Mouse (Mus musculus): ENCODE results near the gene Wscd1. TPM values are rescaled to one million over a fixed set of nuclear protein-coding genes. Genes with fewer than 3 reads are reported as not detected.

The Wscd1 gene
- polyA plus RNA-seq, 1 experiment from 2014 or later, result 60.9 TPM

DNA sequence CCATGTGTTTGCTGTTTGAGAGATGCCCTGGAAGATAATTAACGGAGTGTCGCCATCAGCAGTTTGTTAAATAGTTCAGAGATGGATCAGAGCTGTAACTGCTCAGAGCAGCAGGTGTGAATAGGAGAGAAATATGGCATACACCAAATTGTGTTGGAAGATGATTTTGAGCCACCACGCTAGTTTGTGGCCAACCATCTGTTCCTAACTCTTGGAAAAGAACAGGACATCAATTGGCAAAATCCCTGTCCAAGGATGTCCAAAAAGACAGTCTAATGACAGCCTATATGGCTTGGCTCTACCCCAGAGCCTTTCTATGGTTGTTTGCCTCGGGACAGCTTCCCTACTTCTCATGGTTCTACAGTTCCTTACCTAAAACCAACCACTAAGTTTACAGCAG lies 49.5 kb downstream of the Wscd1 start:
- DNase-seq (ENCODE audit: low spot score) (no peak), ATAC-seq (replicated peaks; ENCODE audit: low FRiP score) (no peak)
- 88% methylated on average over 4 of the region's 4 CpGs for WGBS
- Histone ChIP-seq H3K4me3 (ENCODE audit: low read depth, low read length) (no peak overlapping the region), H3K27ac (ENCODE audit: low read depth, low read length) (no peak overlapping the region), H3K9me3 (ENCODE audit: control insufficient read depth, low read length) (no peaks in the 10 kb centered on the region), H3K4me2 (ENCODE audit: low read depth, low read length, severe bottlenecking) (no peak overlapping the region), H3K4me1 (replicated peaks; ENCODE audit: control insufficient read depth, insufficient read depth, low read length) (no peaks in the 10 kb centered on the region), H3K27me3 (ENCODE audit: control insufficient read depth, insufficient read depth, low read length) (no peaks in the 10 kb centered on the region), H3K36me3 (ENCODE audit: control insufficient read depth, insufficient read depth, low read length) (no peaks in the 10 kb centered on the region), H3K9ac (ENCODE audit: low read length) (no peak overlapping the region)

DNA sequence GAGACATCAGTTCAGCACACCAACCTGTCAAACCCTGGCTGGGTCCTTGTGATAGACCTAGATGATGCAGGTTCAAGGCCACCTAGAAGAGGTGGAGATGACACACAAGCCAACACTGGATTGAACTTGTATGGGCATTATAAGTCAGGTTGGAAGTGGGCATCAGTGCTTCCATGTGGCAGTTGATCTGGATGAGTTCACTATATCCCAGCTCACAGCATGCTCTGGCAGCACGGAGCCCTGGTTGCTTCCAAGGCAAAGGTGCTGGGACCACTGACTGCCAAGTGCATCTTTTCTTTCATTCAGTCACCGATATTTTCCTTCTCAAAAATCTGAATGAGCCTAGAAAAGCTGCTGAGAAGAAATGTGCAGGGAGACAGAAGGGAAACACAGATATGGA lies 58.8 kb downstream of the Wscd1 start:
- Histone ChIP-seq H3K36me3 (ENCODE audit: control insufficient read depth, insufficient read depth, low read length) (no peaks in the 10 kb centered on the region), H3K27me3 (ENCODE audit: control insufficient read depth, insufficient read depth, low read length) (no peaks in the 10 kb centered on the region), H3K27ac (ENCODE audit: low read depth, low read length) (no peak overlapping the region), H3K9ac (ENCODE audit: low read length) (no peak overlapping the region), H3K4me3 (ENCODE audit: low read depth, low read length) (no peak overlapping the region), H3K4me1 (replicated peaks; ENCODE audit: control insufficient read depth, insufficient read depth, low read length) (no peaks in the 10 kb centered on the region), H3K9me3 (ENCODE audit: control insufficient read depth, low read length) (no peaks in the 10 kb centered on the region), H3K4me2 (ENCODE audit: low read depth, low read length, severe bottlenecking) (no peak overlapping the region)
- WGBS, result 88% methylated on average over 2 of the region's 2 CpGs
- DNase-seq (ENCODE audit: low spot score) (no peak), ATAC-seq (replicated peaks; ENCODE audit: low FRiP score) (no peak)

DNA sequence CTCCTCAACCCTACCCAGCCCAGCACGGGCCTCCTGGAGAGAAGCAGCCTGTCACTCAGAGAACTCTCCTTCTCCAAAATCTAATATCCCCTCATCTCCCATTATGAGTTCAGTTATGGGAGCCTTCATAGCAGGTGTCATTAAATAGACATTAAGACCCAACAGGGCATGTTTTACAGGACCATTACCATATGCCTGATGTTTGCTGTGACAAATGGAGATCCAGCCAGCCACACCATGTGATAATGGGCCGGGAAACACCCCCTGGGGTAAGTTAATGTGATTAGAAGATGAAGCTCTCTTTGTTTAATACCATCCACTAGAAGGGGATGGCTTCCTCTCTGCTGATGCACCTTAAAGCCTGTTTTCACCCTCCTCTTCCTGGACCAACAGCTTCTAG lies 62.1 kb downstream of the Wscd1 start:
- Histone ChIP-seq H3K36me3 (ENCODE audit: control insufficient read depth, insufficient read depth, low read length) (no peaks in the 10 kb centered on the region), H3K9ac (ENCODE audit: low read length) (no peak overlapping the region), H3K4me2 (ENCODE audit: low read depth, low read length, severe bottlenecking) (no peak overlapping the region), H3K4me1 (replicated peaks; ENCODE audit: control insufficient read depth, insufficient read depth, low read length) (no peaks in the 10 kb centered on the region), H3K27ac (ENCODE audit: low read depth, low read length) (no peak overlapping the region), H3K9me3 (ENCODE audit: control insufficient read depth, low read length) (no peaks in the 10 kb centered on the region), H3K4me3 (ENCODE audit: low read depth, low read length) (no peak overlapping the region), H3K27me3 (ENCODE audit: control insufficient read depth, insufficient read depth, low read length) (no peaks in the 10 kb centered on the region)
- ATAC-seq (replicated peaks; ENCODE audit: low FRiP score), result no peak
- 72% methylated on average over 2 of the region's 2 CpGs for WGBS
- no peak for DNase-seq (ENCODE audit: low spot score)

DNA sequence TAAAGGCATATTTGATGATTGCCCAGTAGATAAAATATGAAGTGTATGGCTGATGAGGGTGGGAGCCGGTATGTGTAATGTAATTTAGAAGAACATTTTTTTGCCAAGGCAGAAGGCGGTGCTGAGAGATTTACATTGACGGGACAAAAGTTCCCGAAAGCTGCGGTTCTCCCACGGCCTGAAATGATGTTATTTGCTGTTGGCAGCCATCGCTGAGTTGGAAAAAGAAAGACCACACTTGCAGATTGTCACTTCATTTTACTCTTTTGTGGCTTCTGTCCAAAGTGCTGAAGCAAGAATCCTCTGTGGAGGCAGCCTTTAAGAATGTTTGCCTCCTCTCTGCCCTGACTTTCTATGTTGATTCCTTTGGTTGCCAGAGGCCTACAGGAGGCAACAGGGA lies 63.2 kb downstream of the Wscd1 start:
- Histone ChIP-seq H3K9ac (ENCODE audit: low read length) (no peak overlapping the region), H3K4me3 (ENCODE audit: low read depth, low read length) (no peak overlapping the region), H3K27me3 (ENCODE audit: control insufficient read depth, insufficient read depth, low read length) (no peaks in the 10 kb centered on the region), H3K4me1 (replicated peaks; ENCODE audit: control insufficient read depth, insufficient read depth, low read length) (no peaks in the 10 kb centered on the region), H3K27ac (ENCODE audit: low read depth, low read length) (no peak overlapping the region), H3K9me3 (ENCODE audit: control insufficient read depth, low read length) (no peaks in the 10 kb centered on the region), H3K36me3 (ENCODE audit: control insufficient read depth, insufficient read depth, low read length) (no peaks in the 10 kb centered on the region), H3K4me2 (ENCODE audit: low read depth, low read length, severe bottlenecking) (no peak overlapping the region)
- 89% methylated on average over 7 of the region's 7 CpGs for WGBS
- DNase-seq (ENCODE audit: low spot score) (no peak), ATAC-seq (replicated peaks; ENCODE audit: low FRiP score) (no peak)

DNA sequence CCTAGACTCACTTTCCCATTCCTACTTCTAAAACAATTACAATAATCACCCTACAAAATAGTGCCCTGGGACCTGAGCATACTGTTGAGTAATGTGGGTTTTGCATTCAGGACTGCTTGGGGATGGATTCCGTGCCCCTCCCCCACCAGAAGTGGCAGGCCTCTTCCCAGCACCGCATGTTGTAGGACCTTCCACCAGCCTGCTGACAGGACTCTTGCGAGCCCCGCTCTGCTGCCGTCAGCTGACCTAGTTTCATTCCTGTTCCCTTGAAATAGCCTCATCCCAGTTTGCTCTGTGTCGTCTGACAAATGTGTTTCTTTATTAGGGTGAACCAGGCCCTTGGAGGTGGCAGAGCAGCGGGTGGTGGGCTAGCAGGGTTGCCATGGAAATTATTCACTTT lies 64.8 kb downstream of the Wscd1 start:
- no peak overlapping the region for H3K27ac ChIP-seq (ENCODE audit: low read depth, low read length)
- H3K9ac ChIP-seq (ENCODE audit: low read length), result no peak overlapping the region
- no peaks in the 10 kb centered on the region for H3K9me3 ChIP-seq (ENCODE audit: control insufficient read depth, low read length)
- H3K4me2 ChIP-seq (ENCODE audit: low read depth, low read length, severe bottlenecking), result no peak overlapping the region
- no peaks in the 10 kb centered on the region for H3K36me3 ChIP-seq (ENCODE audit: control insufficient read depth, insufficient read depth, low read length)
- DNase-seq (ENCODE audit: low spot score) (no peak), ATAC-seq (replicated peaks; ENCODE audit: low FRiP score) (no peak)
- no peaks in the 10 kb centered on the region for H3K4me1 ChIP-seq (replicated peaks; ENCODE audit: control insufficient read depth, insufficient read depth, low read length)
- no peak overlapping the region for H3K4me3 ChIP-seq (ENCODE audit: low read depth, low read length)
- no peaks in the 10 kb centered on the region for H3K27me3 ChIP-seq (ENCODE audit: control insufficient read depth, insufficient read depth, low read length)
- 81% methylated on average over 7 of the region's 7 CpGs for WGBS

DNA sequence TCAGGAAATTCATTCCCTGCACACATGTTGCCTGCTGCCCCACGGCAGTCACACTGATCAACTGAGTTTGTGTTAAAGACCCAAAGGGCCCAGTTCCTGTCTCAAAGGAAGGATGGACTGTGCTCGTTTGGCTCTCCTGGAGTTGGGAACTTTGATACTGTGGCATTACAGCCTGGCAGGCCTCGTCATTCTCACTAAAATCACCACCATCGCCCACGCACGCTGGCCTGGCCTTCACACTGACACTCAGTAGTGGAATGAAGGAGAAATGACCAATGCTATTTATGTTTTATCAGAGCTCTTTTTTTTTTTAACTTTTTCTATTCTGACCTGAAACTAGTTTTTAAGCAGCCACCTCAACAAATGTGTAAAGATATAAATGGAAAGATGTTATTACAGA lies 65.6 kb downstream of the Wscd1 start:
- no peaks in the 10 kb centered on the region for H3K9me3 ChIP-seq (ENCODE audit: control insufficient read depth, low read length)
- no peak for ATAC-seq (replicated peaks; ENCODE audit: low FRiP score)
- 88% methylated on average over 6 of the region's 6 CpGs for WGBS

DNA sequence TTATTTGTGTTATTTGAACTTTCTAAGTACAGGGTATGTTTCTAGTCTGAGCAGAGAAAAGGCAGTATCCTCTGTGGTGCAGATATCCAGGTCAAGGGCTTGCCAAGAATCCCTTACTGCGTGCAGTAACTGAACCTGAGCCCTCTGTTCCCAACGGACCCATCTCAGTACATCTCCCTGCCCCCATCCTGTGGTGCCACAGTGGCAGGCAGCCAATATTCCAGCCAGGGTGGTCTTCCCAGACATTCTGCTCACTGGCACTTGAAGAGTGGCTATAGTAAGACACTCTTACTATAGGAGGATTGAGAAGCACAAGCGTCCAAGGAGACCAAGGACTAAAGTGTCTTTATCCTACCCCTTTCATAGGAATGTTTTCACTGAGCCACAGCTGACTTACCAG lies 67.2 kb downstream of the Wscd1 start:
- no peak overlapping the region for H3K27ac ChIP-seq (ENCODE audit: low read depth, low read length)
- H3K9ac ChIP-seq (ENCODE audit: low read length), result no peak overlapping the region
- H3K4me3 ChIP-seq (ENCODE audit: low read depth, low read length), result no peak overlapping the region
- no peak for DNase-seq (ENCODE audit: low spot score)
- no peaks in the 10 kb centered on the region for H3K36me3 ChIP-seq (ENCODE audit: control insufficient read depth, insufficient read depth, low read length)
- ATAC-seq (replicated peaks; ENCODE audit: low FRiP score), result no peak
- H3K4me2 ChIP-seq (ENCODE audit: low read depth, low read length, severe bottlenecking), result no peak overlapping the region
- H3K4me1 ChIP-seq (replicated peaks; ENCODE audit: control insufficient read depth, insufficient read depth, low read length), result no peaks in the 10 kb centered on the region
- no peaks in the 10 kb centered on the region for H3K9me3 ChIP-seq (ENCODE audit: control insufficient read depth, low read length)
- WGBS, result 88% methylated on average over 3 of the region's 3 CpGs
- H3K27me3 ChIP-seq (ENCODE audit: control insufficient read depth, insufficient read depth, low read length), result no peaks in the 10 kb centered on the region

More for the DNA sequence above, 65.6 kb downstream of the Wscd1 start:
- Histone ChIP-seq H3K4me3 (ENCODE audit: low read depth, low read length) (no peak overlapping the region), H3K9ac (ENCODE audit: low read length) (no peak overlapping the region), H3K27ac (ENCODE audit: low read depth, low read length) (no peak overlapping the region), H3K4me2 (ENCODE audit: low read depth, low read length, severe bottlenecking) (no peak overlapping the region), H3K4me1 (replicated peaks; ENCODE audit: control insufficient read depth, insufficient read depth, low read length) (no peaks in the 10 kb centered on the region), H3K36me3 (ENCODE audit: control insufficient read depth, insufficient read depth, low read length) (no peaks in the 10 kb centered on the region), H3K27me3 (ENCODE audit: control insufficient read depth, insufficient read depth, low read length) (no peaks in the 10 kb centered on the region)
- no peak for DNase-seq (ENCODE audit: low spot score)

DNA sequence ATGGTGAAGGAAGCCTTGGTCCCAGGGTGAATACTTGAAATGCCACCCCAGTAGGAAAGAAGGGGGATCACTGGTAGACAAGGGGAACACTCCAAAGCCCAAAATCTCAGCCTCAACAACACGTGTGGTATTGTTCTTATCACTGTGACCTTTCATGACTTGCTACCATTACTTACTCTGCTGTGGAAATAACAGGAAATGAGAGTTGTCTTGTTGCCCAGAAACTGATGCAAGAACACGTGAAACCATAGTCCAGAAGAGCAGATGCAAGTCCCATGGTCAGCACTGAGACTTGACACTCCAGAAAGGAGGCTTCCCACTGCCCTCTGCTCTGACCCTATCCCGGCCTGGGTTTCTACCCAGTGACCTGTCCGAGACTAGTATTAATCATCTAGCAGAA lies 67.6 kb downstream of the Wscd1 start:
- Histone ChIP-seq H3K9me3 (ENCODE audit: control insufficient read depth, low read length) (no peaks in the 10 kb centered on the region), H3K4me1 (replicated peaks; ENCODE audit: control insufficient read depth, insufficient read depth, low read length) (no peaks in the 10 kb centered on the region), H3K27ac (ENCODE audit: low read depth, low read length) (no peak overlapping the region), H3K4me3 (ENCODE audit: low read depth, low read length) (no peak overlapping the region), H3K4me2 (ENCODE audit: low read depth, low read length, severe bottlenecking) (no peak overlapping the region), H3K36me3 (ENCODE audit: control insufficient read depth, insufficient read depth, low read length) (no peaks in the 10 kb centered on the region), H3K27me3 (ENCODE audit: control insufficient read depth, insufficient read depth, low read length) (no peaks in the 10 kb centered on the region), H3K9ac (ENCODE audit: low read length) (no peak overlapping the region)
- no peak for ATAC-seq (replicated peaks; ENCODE audit: low FRiP score)
- DNase-seq (ENCODE audit: low spot score), result no peak
- WGBS, result 86% methylated on average over 4 of the region's 4 CpGs

DNA sequence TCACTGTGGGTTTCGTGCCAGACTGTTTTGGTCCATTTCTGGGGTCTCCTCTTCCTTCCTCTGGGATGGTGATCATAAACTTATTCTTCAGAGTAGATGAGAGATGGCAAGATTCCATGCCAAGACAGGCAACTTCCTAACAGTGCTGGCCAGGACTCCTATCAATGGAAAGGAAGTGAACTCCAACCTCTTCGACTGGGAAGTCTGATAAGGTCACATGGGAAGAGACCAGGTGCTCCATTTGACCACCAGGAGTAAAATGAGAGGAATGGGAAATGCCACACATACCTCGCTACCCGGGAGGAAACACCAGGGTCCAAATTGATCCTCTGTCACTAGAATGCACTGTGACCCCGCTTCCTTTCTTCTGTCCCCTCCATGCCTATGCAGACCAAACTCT lies 68.4 kb downstream of the Wscd1 start:
- 75% methylated on average over 5 of the region's 5 CpGs for WGBS
- Histone ChIP-seq H3K4me3 (ENCODE audit: low read depth, low read length) (no peak overlapping the region), H3K27me3 (ENCODE audit: control insufficient read depth, insufficient read depth, low read length) (no peaks in the 10 kb centered on the region), H3K27ac (ENCODE audit: low read depth, low read length) (no peak overlapping the region), H3K4me2 (ENCODE audit: low read depth, low read length, severe bottlenecking) (no peak overlapping the region), H3K9ac (ENCODE audit: low read length) (no peak overlapping the region), H3K9me3 (ENCODE audit: control insufficient read depth, low read length) (no peaks in the 10 kb centered on the region), H3K4me1 (replicated peaks; ENCODE audit: control insufficient read depth, insufficient read depth, low read length) (no peaks in the 10 kb centered on the region), H3K36me3 (ENCODE audit: control insufficient read depth, insufficient read depth, low read length) (no peaks in the 10 kb centered on the region)
- ATAC-seq (replicated peaks; ENCODE audit: low FRiP score) (no peak), DNase-seq (ENCODE audit: low spot score) (no peak)
